Mouse (Mus musculus) layer of hippocampus, adult 9-10 months (tissue): ENCODE results near the gene Brd2.
"Not testable (repeated sequence)": the region's sequence is repeated elsewhere in the genome, so short reads cannot be mapped to it uniquely, and the experiment has no call there.

Source experiments
- DNase-seq: peaks from one replicate; pipeline ENCODE4 v3.0.0; 2022; ENCODE audit warnings: low spot score

Brd2 gene

GRCm38 (mm10) chr17:34122188-34122984 is at the start of gene Brd2:
Gene Brd2, minus strand, starts transcription at chr17:34122634.
- DNase-seq: peak; percentile 91

DNA sequence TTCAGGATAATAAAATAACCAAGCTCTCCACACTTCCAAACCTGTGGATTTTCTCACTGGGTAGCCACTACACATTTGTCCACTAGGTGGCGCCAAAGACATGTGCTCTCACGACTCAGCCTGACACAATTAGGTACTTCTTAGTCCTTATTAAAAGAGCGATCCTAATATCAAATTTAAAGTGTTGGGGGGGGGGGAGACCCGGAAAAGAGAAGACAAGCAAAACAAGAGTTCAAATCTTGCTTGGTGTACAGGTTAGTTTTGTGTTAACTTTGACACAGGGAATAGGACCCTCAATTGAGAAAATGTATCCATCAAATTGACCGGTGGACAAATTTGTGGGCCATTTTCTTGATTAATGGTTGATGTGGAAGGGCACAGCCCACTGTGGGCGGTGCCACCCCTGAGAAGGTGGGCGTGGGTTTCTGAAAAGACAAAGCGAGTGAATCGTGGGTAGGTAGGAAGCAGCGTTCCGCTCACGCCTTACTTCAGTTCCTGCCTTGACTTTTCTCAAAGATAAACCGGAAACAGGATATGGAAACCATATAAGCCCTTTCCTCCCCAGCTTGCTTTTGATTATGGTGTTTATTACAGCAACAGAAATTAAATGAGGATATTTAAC is 48.6 kb upstream of the Brd2 start:
- DNase-seq: peak; percentile 90

DNA sequence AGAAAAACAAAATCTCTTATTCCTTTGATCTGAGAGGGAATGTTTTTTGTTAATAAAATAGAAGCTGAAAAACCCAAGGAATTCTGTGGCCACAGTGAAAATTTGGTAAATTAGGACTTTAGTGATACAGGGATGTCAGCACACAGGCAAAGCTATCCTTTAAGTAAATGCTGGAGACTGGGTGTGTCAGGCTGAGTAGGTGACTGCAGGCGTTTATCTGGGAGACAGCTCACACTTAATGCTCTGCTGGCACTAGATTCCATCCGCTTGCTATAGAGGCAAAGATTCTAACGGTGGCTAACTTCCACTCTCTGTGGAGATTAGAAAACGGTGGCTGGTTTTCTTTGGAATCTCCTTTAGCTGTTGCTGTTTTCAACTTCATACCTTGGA is 48.0 kb upstream of the Brd2 start:
- DNase-seq: no peak

GRCm38 (mm10) chr17:34169279-34169678 is 46.8 kb upstream of the Brd2 start:
- peak; percentile 25 for DNase-seq

DNA sequence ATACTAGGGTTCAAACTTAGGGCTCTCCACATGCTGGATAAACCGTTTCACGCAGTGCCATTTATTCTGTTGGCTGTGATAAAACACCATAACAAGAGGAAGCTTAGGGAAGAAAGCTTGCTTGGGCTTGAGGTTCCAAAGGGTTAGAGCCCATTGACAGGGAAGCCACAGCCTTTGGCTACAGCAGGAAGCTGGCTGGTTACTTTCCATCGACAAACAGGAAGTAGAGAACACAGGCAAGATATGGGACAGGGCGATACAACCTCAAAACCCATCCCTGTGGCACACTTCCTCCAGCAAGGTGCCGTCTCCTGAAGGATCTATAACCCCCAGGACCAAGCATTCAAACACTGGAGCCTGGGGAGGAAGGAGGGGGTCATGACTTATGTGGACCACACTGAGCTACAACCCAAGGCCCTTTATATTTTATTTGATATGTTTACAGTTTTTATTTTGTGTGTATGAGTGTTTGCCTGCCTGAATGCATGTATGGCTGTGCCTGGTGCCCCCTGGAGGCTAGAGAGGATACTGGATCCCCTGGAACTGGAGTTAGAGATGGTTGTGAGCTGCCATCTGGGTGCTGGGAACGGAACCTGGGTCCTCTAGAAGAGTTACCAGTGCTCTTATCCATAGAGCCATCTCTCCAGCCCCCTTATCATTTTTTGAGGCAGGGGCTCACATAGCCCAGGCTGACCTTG is 42.7 kb upstream of the Brd2 start:
- DNase-seq: no peak

- no peak for DNase-seq
These were observed 41.9 kb upstream of the Brd2 start for GRCm38 (mm10) chr17:34164202-34164895.

- DNase-seq: no peak
These were observed 33.1 kb upstream of the Brd2 start for GRCm38 (mm10) chr17:34155534-34155933.

- peak; percentile 77 for DNase-seq
These were observed 30.5 kb upstream of the Brd2 start, which contains the start of gene H2-DMb1 for GRCm38 (mm10) chr17:34152923-34153322. Gene H2-DMb1, plus strand, starts transcription at chr17:34153072.

DNA sequence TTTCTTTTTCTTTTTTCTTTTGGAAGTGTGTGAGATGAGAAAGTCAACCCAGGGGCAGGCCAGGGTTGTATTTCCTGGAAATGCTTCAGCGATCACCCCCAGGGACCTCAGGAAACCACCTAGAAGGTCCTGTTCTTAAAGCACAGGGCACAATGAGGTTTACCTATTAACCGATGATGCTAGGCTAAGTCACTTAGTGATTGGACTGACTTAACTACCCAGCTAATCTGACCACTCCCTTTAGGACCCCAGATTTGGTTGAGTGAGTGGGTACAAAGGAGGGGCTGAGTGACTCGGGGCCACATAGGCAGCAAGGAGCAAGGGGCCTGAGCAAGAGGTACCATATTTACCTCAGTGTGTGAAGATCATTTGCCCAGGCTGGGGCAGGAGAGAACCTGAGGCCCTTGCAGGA is 22.5 kb upstream of the Brd2 start:
- DNase-seq: no peak

DNA sequence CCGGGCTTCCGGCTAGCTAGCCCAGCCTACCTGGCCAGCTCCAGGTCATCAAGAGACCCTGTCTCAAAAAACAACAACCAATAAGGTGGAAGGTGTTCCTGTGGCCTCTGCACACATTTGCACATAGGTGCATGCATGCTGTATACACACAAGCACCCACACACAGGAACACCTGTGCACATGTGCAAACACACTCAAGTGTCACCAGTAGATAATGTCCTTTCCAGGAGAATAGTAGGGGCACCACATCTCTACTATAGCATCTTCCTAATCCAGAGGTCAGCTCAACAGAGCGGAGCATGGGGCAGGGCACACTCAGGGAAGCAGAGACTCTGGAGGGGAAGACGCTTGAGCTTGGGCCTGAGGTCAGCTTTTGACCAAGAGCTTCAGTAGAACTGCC is 21.8 kb upstream of the Brd2 start:
- not testable (repeated sequence) for DNase-seq

DNA sequence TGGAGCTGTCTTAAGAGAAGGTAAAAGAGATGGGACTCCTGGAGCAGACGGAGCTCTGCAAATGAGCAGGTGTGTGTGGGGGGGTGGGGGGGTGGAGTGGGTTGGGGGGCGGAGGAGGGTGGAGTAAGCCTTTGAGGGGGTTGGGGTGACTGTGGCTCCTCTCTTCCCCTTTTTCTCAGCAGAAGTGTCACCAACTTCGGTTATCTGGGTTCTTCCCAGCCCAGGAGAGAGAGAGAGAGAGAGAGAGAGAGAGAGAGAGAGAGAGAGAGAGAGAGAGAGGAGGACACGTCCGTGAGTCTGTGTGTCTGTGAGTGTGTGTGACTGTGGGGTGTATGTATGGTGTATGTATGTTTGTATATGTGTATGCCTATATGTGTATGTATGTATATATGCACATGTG is 21.0 kb upstream of the Brd2 start:
- no peak for DNase-seq

DNA sequence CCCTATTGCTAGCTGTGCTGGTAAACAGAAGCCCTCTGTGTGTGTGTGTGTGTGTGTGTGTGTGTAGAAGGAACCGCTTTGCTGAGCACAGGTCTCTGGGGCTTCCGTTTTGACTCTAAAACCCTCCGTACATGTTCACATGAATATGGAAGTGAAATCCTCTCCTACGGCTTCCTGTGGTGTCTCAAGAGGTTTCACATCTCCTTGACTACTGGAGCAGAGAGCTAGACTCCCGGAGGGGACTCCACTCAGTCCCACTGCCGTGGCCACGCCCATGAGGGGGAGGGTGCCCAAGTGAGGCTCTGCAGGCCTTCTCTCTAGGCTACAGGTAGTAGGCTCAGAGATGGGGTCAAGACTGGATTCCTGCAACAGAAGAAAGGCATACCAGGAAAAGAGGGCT is 20.6 kb upstream of the Brd2 start, which contains the start of gene H2-DMb2:
TSS of gene H2-DMb2 (plus strand) at position 275 of the 400 bp plus-strand sequence.
- no peak for DNase-seq

DNA sequence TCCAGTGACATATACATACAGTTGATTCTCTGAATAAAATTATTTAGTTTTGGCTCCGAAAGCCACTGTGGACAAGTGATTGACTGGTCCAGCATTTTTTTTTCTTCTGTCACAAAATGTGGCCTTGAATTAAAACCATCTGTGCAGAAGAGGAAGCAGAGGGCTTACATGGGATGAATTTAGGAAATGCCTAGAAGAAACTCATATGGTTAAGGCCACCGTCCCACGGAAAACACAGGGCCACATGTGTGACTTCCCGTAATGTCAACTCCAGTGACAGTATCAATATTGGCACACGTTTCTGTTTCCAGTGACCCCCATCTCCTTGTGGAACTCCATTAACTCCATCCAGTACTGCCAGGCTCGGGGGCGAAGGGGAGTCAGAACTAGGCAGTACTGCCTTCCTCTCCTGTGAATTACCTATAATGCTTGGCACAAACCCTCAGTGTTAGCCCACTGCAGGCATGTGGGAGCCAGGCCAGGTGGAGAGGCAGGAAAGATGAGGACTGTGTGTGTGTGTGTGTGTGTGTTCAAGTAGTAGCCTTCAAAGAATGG is 20.1 kb upstream of the Brd2 start:
- DNase-seq: no peak

GRCm38 (mm10) chr17:34141448-34141847 is 19.0 kb upstream of the Brd2 start:
- no peak for DNase-seq

DNA sequence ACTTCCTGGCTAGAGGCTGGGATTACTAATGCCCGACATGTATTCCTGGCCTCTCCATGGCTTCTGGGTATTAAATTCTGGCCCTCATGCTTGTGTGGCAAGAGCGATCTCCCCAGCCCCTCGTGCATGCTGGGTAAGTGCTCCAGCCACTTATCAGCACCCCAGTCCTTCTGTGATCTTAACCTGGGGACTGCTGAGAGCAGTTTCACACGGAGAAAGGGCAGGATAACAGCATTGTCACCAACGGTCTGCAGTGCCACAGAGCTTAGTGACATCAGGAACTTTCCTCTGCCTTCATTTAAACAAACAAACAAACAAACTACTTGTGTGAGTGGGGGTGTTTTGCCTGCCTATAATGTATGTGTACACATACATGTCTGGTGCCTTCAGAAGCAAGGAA is 17.8 kb upstream of the Brd2 start:
- no peak for DNase-seq

DNA sequence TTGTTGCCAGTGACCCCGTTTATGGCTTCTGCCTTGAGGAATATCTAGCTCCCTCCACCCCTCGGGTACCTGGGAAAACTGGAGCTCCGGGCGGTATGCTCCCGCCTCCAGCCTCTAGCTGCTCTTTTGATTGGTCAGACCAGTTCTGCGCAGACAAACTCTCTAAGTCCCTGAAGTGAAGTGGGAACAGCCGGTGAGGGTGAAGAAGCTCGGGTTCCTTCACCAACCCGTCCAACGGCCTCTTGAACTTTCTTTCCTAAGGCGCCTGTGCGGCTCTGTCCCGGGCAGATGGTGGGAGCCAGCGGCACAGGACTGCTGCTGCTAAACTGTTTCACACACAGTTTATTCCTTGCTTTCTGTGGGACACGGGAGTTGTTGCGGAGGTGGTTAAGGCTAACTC is 17.0 kb upstream of the Brd2 start:
- DNase-seq: no peak

DNA sequence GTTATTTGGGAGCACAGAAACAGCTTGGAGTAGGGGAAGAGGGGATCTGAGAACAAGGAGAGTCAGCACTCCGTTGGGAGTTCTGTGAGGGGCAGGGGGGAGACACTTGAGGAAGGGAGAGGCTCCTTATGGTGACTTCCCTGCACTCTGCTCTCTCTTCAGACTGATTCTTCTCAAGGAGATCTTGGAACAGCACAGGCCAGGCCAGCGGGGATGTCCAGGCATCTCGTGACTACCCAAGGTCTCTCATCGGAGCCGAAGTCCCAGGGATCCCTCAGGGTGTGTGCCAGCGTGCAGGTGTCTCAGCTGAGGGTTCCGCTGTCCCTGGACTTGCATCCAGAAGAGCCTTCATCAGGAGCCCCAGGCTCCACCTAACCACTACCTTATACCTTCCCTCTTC is 16.2 kb upstream of the Brd2 start:
- DNase-seq: no peak

DNA sequence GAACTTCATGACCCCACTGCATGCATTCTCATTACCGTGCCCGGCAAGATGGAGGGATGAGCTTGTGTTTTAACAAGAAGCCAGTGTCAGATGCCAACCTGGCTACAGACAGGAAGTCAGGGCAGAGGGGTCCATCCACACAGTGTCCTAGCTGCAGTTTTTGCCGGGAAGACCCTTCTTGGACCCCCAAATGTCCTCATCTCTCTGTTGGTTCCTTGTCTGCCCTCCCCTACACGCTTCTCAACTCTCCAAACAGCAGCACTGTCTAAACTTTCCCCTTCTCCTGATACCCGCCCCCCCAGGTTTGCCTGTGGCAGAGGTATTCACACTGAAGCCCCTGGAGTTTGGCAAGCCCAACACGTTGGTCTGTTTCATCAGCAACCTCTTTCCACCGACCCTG is 15.2 kb upstream of the Brd2 start:
- DNase-seq: no peak

DNA sequence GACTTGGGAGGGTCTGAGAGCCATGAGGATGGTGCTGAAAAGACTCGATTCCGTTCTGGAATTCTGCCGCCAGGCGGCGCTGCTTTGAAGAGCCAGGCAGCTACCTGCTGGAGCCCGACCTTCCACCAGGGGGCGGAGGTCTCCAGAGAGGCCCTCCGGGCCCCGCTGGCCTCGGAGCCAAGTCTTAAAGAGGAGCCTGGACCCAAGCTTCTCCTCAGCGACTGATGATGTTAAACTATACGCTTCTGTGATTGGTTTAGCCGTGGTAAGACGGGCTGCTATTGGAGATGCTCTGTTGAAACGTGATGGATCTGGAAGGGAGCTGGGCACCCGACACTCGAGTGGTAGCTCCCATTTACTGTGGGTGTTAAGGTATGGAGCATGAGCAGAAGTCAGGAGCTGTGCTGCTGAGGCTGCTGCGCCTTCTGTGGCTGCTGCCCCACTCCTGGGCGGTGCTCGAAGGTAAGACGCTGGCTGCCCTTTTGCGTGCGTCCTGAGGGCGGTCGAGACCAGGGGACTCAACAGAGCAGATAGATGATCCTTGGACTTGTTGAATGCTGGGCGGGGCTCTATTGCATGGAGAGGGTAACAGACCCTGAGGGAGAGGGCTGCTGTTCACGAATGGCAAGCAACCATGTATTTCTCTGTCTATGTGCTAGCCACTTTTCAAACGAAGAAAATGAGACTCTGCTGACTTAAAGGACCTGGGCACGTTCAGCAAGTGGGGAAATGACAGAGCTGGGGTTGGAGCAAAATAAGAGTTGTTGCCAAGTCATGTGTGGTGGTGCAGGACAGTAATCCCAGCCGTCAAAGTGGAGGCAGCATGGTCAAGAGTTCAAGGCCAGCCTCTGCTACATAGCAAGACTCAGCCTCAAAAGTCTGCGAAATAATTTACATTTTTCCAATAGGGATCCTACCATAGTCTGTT is 13.1 kb upstream of the Brd2 start:
- peak; percentile 100 for DNase-seq

GRCm38 (mm10) chr17:34134451-34134850 is 12.0 kb upstream of the Brd2 start:
- no peak for DNase-seq

- DNase-seq: no peak
These were observed 10.9 kb upstream of the Brd2 start for GRCm38 (mm10) chr17:34133289-34133688.
